Mouse (Mus musculus) embryonic fibroblast, embryonic 13.5 days (primary cell): ENCODE measurements at regions not wholly inside any gene's neighbourhood (a gene's known extent, or its start where the extent isn't known, plus 50 kb on each side); places are given as distances from the start of the nearest gene placed in this dataset.

ENCODE experiments used
- CTCF ChIP-seq: IDR thresholded peaks from 2 replicates; pipeline ENCODE4 v1.5.1; 2011; ENCODE audit warnings: mild to moderate bottlenecking, control low read depth, low read length, moderate library complexity, borderline replicate concordance; ENCODE audit not compliant: insufficient read depth
- POLR2A ChIP-seq: IDR thresholded peaks from 2 replicates; pipeline ENCODE4 v1.6.1; 2011; ENCODE audit warnings: low read depth, mild to moderate bottlenecking, control low read depth, low read length, moderate library complexity

- no peak for TF ChIP-seq POLR2A
- no peak for TF ChIP-seq CTCF
Measured at GRCm38 (mm10) chr10:124370994-124371393, 1018.3 kb downstream of the Slc16a7 start.
